Mouse (Mus musculus) skeletal muscle tissue, adult 2 months (tissue): ENCODE data around the gene Atpaf1.

Experiments
- DNase-seq: peaks from one replicate; pipeline ENCODE4 v3.0.0-alpha.2; 2012; ENCODE audit warnings: low read depth, low spot score

Gene Atpaf1

GRCm38 (mm10) chr4:115848083-115848482 lies 63.5 kb downstream of the Atpaf1 start:
- DNase-seq, result no peak

GRCm38 (mm10) chr4:115848990-115849677 lies 64.5 kb downstream of the Atpaf1 start:
- DNase-seq, result no peak

GRCm38 (mm10) chr4:115850111-115850510 lies 65.5 kb downstream of the Atpaf1 start:
- DNase-seq, result no peak

GRCm38 (mm10) chr4:115850631-115851030 lies 66.0 kb downstream of the Atpaf1 start:
- no peak for DNase-seq

- no peak for DNase-seq
Observed at GRCm38 (mm10) chr4:115851569-115851968, 67.0 kb downstream of the Atpaf1 start.

- no peak for DNase-seq
Observed at GRCm38 (mm10) chr4:115855100-115855499, 70.5 kb downstream of the Atpaf1 start.

- no peak for DNase-seq
Observed at GRCm38 (mm10) chr4:115855609-115856008, 71.0 kb downstream of the Atpaf1 start.

- DNase-seq, result no peak
Observed at GRCm38 (mm10) chr4:115856282-115856681, 71.7 kb downstream of the Atpaf1 start.

GRCm38 (mm10) chr4:115857293-115857883 lies 72.8 kb downstream of the Atpaf1 start:
- DNase-seq, result peak; percentile 48

GRCm38 (mm10) chr4:115863352-115863751 lies 78.7 kb downstream of the Atpaf1 start:
- DNase-seq, result no peak

GRCm38 (mm10) chr4:115863880-115864279 lies 79.3 kb downstream of the Atpaf1 start:
- DNase-seq, result no peak
